In genomic region chr15:83089429-83089605, GRCm38 (mm10) we compare ENCODE assay signal across 8 mouse cellular contexts. TPM values are rescaled to one million over a fixed set of nuclear protein-coding genes. Genes with fewer than 3 reads are reported as not detected.
DNase-seq lines count a peak whose midpoint lies in the region; ATAC-seq and TF ChIP-seq lines count a peak whose summit lies in the region.

Serhl (plus strand) TSS chr15:83089506.

- H3K4me3 ChIP-seq in hindbrain, postnatal 0 days (ENCODE audit: low read length), result no peak within 1 kb of the TSS
- H3K4me3 ChIP-seq in midbrain, embryonic 16.5 days (ENCODE audit: low read depth, low read length), result no peak within 1 kb of the TSS

- no peaks in the 10 kb centered on the region for H3K36me3 ChIP-seq in hindbrain, postnatal 0 days (ENCODE audit: insufficient read depth, low read length)
- no peaks in the 10 kb centered on the region for H3K36me3 ChIP-seq in midbrain, embryonic 16.5 days (ENCODE audit: control insufficient read depth, insufficient read depth, low read length)

- no peak for TF ChIP-seq CTCF in hindbrain, postnatal 0 days (IDR thresholded peaks at IDR 0.05; ENCODE audit: low read depth)

- H3K9me3 ChIP-seq in hindbrain, postnatal 0 days (ENCODE audit: low read length), result no peaks in the 10 kb centered on the region
- H3K9me3 ChIP-seq in midbrain, embryonic 16.5 days (replicated peaks; ENCODE audit: control insufficient read depth, low read length, poor library complexity, severe bottlenecking), result no peaks in the 10 kb centered on the region

- DNase-seq in adrenal gland, adult 18-20 months (ENCODE audit: low spot score in 2 of 2), result no peak
- DNase-seq in adrenal gland, adult (ENCODE audit: inconsistent age in 2 of 2, low spot score in 1 of 2), result no peak
- no peak for DNase-seq in adrenal gland, adult 2 months
- DNase-seq in gastrocnemius, adult 8-10 months (ENCODE audit: low spot score in 2 of 2), result no peak
- no peak for DNase-seq in hindbrain, postnatal 0 days (ENCODE audit: low spot score)
- DNase-seq in layer of hippocampus, postnatal 25 days (ENCODE audit: extremely low spot score in 1 of 2, low spot score in 1 of 2), result no peak
- DNase-seq in cerebellum, adult 18-20 months, result no peak

- H3K27ac ChIP-seq in hindbrain, postnatal 0 days, result no peak within 1 kb of the TSS
- H3K27ac ChIP-seq in midbrain, embryonic 16.5 days (ENCODE audit: low read length), result no peak within 1 kb of the TSS

- peaks cover 9% of the 10 kb centered on the region; the same call in 1 of the 2 replicates for H3K4me1 ChIP-seq in hindbrain, postnatal 0 days (ENCODE audit: insufficient read depth, low read length)
- peaks cover 12% of the 10 kb centered on the region for H3K4me1 ChIP-seq in midbrain, embryonic 16.5 days (ENCODE audit: control insufficient read depth, insufficient read depth, low read length)

- no peaks in the 10 kb centered on the region; the same call in 1 of the 2 replicates for H3K27me3 ChIP-seq in hindbrain, postnatal 0 days (ENCODE audit: insufficient read depth, low read length)
- no peaks in the 10 kb centered on the region for H3K27me3 ChIP-seq in midbrain, embryonic 16.5 days (ENCODE audit: control insufficient read depth, insufficient read depth, low read depth, low read length)

- 20% methylated on average over 7 of the region's 7 CpGs for WGBS in hindbrain, postnatal 0 days
- 17% methylated on average over 7 of the region's 7 CpGs for WGBS in midbrain, embryonic 16.5 days

- H3K4me2 ChIP-seq in hindbrain, postnatal 0 days (ENCODE audit: low read depth, low read length), result peak within 1 kb of the TSS; percentile 33
- H3K4me2 ChIP-seq in midbrain, embryonic 16.5 days (ENCODE audit: low read length), result peak within 1 kb of the TSS; percentile 39

- no peak within 1 kb of the TSS for H3K9ac ChIP-seq in hindbrain, postnatal 0 days (replicated peaks; ENCODE audit: low read length)
- no peak within 1 kb of the TSS for H3K9ac ChIP-seq in midbrain, embryonic 16.5 days (ENCODE audit: low read depth, low read length)

- no peak for ATAC-seq in hindbrain, postnatal 0 days
- ATAC-seq in midbrain, embryonic 16.5 days, result no peak

RNA-seq across cellular contexts. Expression of gene Serhl, which starts in this region (rescaled TPM):
- total RNA-seq in adrenal gland, adult 18-20 months (2021), result 10 to 100 TPM; 47.9 to 53.1 TPM
- 10 to 100 TPM; 40.0 to 48.8 TPM for total RNA-seq in adrenal gland, adult 2 months (2021)
- polyA plus RNA-seq in adrenal gland, adult 2 months (2012; rRNA removed), result 60.8 and 83.2 TPM in 2 replicates
- total RNA-seq in gastrocnemius, adult 8-10 months (2022), result 10 to 100 TPM; 19.2 to 30.2 (median 25.4) TPM
- 12.6 and 12.9 TPM in 2 replicates for total RNA-seq in hindbrain, postnatal 0 days (2014; rRNA removed)
- polyA plus RNA-seq in hindbrain, postnatal 0 days (2015; fragmentation: Nextera tagmentation; extraction: Ambion mirVana), result 37.4 and 38.5 TPM in 2 replicates
- polyA plus RNA-seq in midbrain, embryonic 16.5 days (2015; fragmentation: Nextera tagmentation; extraction: Ambion mirVana), result 29.6 and 29.7 TPM in 2 replicates
- total RNA-seq in layer of hippocampus, postnatal 25 days (2021), result 1 to 10 TPM; 8.4 to 9.4 TPM
